In genomic region chr12:83044621-83044990, GRCm38 (mm10) we compare ENCODE assay signal across 9 mouse cellular contexts.
DNase-seq lines count a peak whose midpoint lies in the region; ATAC-seq and TF ChIP-seq lines count a peak whose summit lies in the region.
"Had no signal": no experiment of that assay in that cellular context is flagged by ENCODE, and none has a peak within 500 bp of the region (broad histone marks: within the 10 kb centered on the region; RNA-seq: fewer than 3 reads in every experiment).

No protein-coding gene starts in this region.

- no peak overlapping the region for H3K4me2 ChIP-seq in kidney, embryonic 15.5 days
- peak overlapping the region; percentile 34 for H3K4me2 ChIP-seq in embryonic facial prominence, embryonic 14.5 days (ENCODE audit: low read depth, low read length)
- peak overlapping the region; percentile 46 for H3K4me2 ChIP-seq in hindbrain, embryonic 13.5 days
- peak overlapping the region; percentile 27; the same call in 1 of the 2 replicates for H3K4me2 ChIP-seq in neural tube, embryonic 14.5 days (ENCODE audit: low read depth, low read length)
- H3K4me2 ChIP-seq: lung, embryonic 14.5 days had no signal

- H3K9me3 ChIP-seq in kidney, embryonic 15.5 days (replicated peaks), result no peaks in the 10 kb centered on the region
- H3K9me3 ChIP-seq in embryonic facial prominence, embryonic 14.5 days (ENCODE audit: control insufficient read depth, low read length), result no peaks in the 10 kb centered on the region
- H3K9me3 ChIP-seq in hindbrain, embryonic 13.5 days, result no peaks in the 10 kb centered on the region
- no peaks in the 10 kb centered on the region for H3K9me3 ChIP-seq in neural tube, embryonic 14.5 days (ENCODE audit: control insufficient read depth, low read length)

- H3K27me3 ChIP-seq in kidney, embryonic 15.5 days, result no peaks in the 10 kb centered on the region
- no peaks in the 10 kb centered on the region for H3K27me3 ChIP-seq in embryonic facial prominence, embryonic 14.5 days (replicated peaks; ENCODE audit: control insufficient read depth, insufficient read depth, low read length)
- H3K27me3 ChIP-seq in hindbrain, embryonic 13.5 days, result no peaks in the 10 kb centered on the region
- no peaks in the 10 kb centered on the region for H3K27me3 ChIP-seq in neural tube, embryonic 14.5 days (ENCODE audit: control insufficient read depth, insufficient read depth, low read length)
- H3K27me3 ChIP-seq in cerebellum, adult 2 months (ENCODE audit: control insufficient read depth, insufficient read depth, low read length), result no peaks in the 10 kb centered on the region; the same call in 1 of the 2 replicates
- H3K27me3 ChIP-seq: CH12.LX had no signal

- 33% methylated on average over 4 of the region's 4 CpGs for WGBS in kidney, embryonic 15.5 days
- 21% methylated on average over 4 of the region's 4 CpGs for WGBS in embryonic facial prominence, embryonic 14.5 days
- 10% methylated on average over 4 of the region's 4 CpGs for WGBS in hindbrain, embryonic 13.5 days
- 5% methylated on average over 4 of the region's 4 CpGs for whole genome bisulfite sequencing in neural tube, embryonic 14.5 days
- WGBS in cerebellum, adult 2 months, result 8% methylated on average over 4 of the region's 4 CpGs

- H3K27ac ChIP-seq in kidney, embryonic 15.5 days, result 0 out of 2 replicates have a peak overlapping the region, but pooled peaks have one; percentile 27
- H3K27ac ChIP-seq in embryonic facial prominence, embryonic 14.5 days (replicated peaks; ENCODE audit: low read depth, low read length), result no peak overlapping the region; the same call in 1 of the 2 replicates
- peak overlapping the region; percentile 90 for H3K27ac ChIP-seq in hindbrain, embryonic 13.5 days
- H3K27ac ChIP-seq in neural tube, embryonic 14.5 days (ENCODE audit: low read depth, low read length), result peak overlapping the region; percentile 75
- H3K27ac ChIP-seq in cerebellum, adult 2 months (ENCODE audit: insufficient read depth, low read length), result no peak overlapping the region

- no peak for ATAC-seq in kidney, embryonic 15.5 days (replicated peaks; ENCODE audit: low FRiP score)
- peak; percentile 73 for ATAC-seq in embryonic facial prominence, embryonic 14.5 days (ENCODE audit: low read depth)
- peak; percentile 83 for ATAC-seq in hindbrain, embryonic 13.5 days (ENCODE audit: low FRiP score)
- ATAC-seq in neural tube, embryonic 14.5 days (ENCODE audit: low read depth), result peak; percentile 86

- H3K9ac ChIP-seq in kidney, embryonic 15.5 days, result no peak overlapping the region
- no peak overlapping the region for H3K9ac ChIP-seq in embryonic facial prominence, embryonic 14.5 days (ENCODE audit: low read depth, low read length)
- no peak overlapping the region for H3K9ac ChIP-seq in hindbrain, embryonic 13.5 days
- H3K9ac ChIP-seq in neural tube, embryonic 14.5 days (replicated peaks; ENCODE audit: low read depth, low read length), result no peak overlapping the region
- H3K9ac ChIP-seq: lung, embryonic 14.5 days had no signal

- no peak for DNase-seq in kidney, postnatal 10 days
- DNase-seq in embryonic facial prominence, embryonic 14.5 days (ENCODE audit: low spot score), result peak; percentile 68
- no peak for DNase-seq in MN1 (ENCODE audit: low spot score)
- DNase-seq in cerebellum, adult 2 months, result no peak

- peaks cover 16% of the 10 kb centered on the region for H3K4me1 ChIP-seq in kidney, embryonic 15.5 days
- H3K4me1 ChIP-seq in embryonic facial prominence, embryonic 14.5 days (ENCODE audit: control insufficient read depth, insufficient read depth, low read length), result peaks cover 13% of the 10 kb centered on the region
- H3K4me1 ChIP-seq in hindbrain, embryonic 13.5 days (replicated peaks), result peaks cover 51% of the 10 kb centered on the region
- H3K4me1 ChIP-seq in neural tube, embryonic 14.5 days (ENCODE audit: control insufficient read depth, insufficient read depth, low read length), result peaks cover 20% of the 10 kb centered on the region
- H3K4me1 ChIP-seq in cerebellum, adult 2 months (ENCODE audit: control insufficient read depth, insufficient read depth, low read length), result no peaks in the 10 kb centered on the region

- no peak for TF ChIP-seq POLR2A in cerebellum, adult 2 months (IDR thresholded peaks at IDR 0.05; ENCODE audit: borderline replicate concordance, insufficient read depth, low read length)

- no peak overlapping the region for H3K4me3 ChIP-seq in kidney, embryonic 15.5 days (replicated peaks)
- no peak overlapping the region for H3K4me3 ChIP-seq in embryonic facial prominence, embryonic 14.5 days (ENCODE audit: low read depth, low read length)
- H3K4me3 ChIP-seq in hindbrain, embryonic 13.5 days, result no peak overlapping the region
- H3K4me3 ChIP-seq in neural tube, embryonic 14.5 days (ENCODE audit: low read depth, low read length), result no peak overlapping the region
- no peak overlapping the region for H3K4me3 ChIP-seq in cerebellum, adult 2 months (replicated peaks; ENCODE audit: insufficient read depth, low read depth, low read length)

- H3K36me3 ChIP-seq in kidney, embryonic 15.5 days, result no peaks in the 10 kb centered on the region
- no peaks in the 10 kb centered on the region for H3K36me3 ChIP-seq in embryonic facial prominence, embryonic 14.5 days (ENCODE audit: control insufficient read depth, insufficient read depth, low read length)
- H3K36me3 ChIP-seq in hindbrain, embryonic 13.5 days, result no peaks in the 10 kb centered on the region
- no peaks in the 10 kb centered on the region for H3K36me3 ChIP-seq in neural tube, embryonic 14.5 days (ENCODE audit: control insufficient read depth, insufficient read depth, low read length)

- no peak for TF ChIP-seq CTCF in cerebellum, adult 2 months (IDR thresholded peaks at IDR 0.05; ENCODE audit: borderline replicate concordance, insufficient read depth, low read depth, low read length)

Comparison
In these comparisons a context has a peak if more than half of its experiments do, and no peak if none do; other contexts are left out.
1. H3K27ac ChIP-seq: peak in kidney, embryonic 15.5 days (single experiment), hindbrain, embryonic 13.5 days (single experiment) and neural tube, embryonic 14.5 days (single experiment); none in embryonic facial prominence, embryonic 14.5 days (single experiment) and cerebellum, adult 2 months (single experiment).